Mouse (Mus musculus): Measurements from ENCODE around the gene Spryd3. TPM values are rescaled to one million over a fixed set of nuclear protein-coding genes. Genes with fewer than 3 reads are reported as not detected.
A peak's percentile ranks its signal among the peaks of the same experiment; 100 is the strongest.

Spryd3 gene
- polyA plus RNA-seq, 1 experiment from 2014 or later: 93.5 TPM

- H3K9me3 ChIP-seq: no peaks in the 10 kb centered on the region
- H3K4me1 ChIP-seq (replicated peaks): peaks cover 61% of the 10 kb centered on the region
- H3K9ac ChIP-seq: no peak overlapping the region
- peak overlapping the region; percentile 88 for H3K4me2 ChIP-seq
- 16% methylated on average over 10 of the region's 10 CpGs for WGBS
- H3K27ac ChIP-seq (replicated peaks): peak overlapping the region; percentile 43
- peaks cover 15% of the 10 kb centered on the region for H3K27me3 ChIP-seq
- H3K36me3 ChIP-seq: peaks cover 17% of the 10 kb centered on the region
- ATAC-seq (ENCODE audit: low FRiP score, low read depth): no peak
- peak overlapping the region; percentile 51 for H3K4me3 ChIP-seq
Observed at GRCm38 (mm10) chr15:102100996-102101671, 34.9 kb downstream of the Spryd3 start.

GRCm38 (mm10) chr15:102100161-102100981, 35.7 kb downstream of the Spryd3 start, which contains the start of gene Tns2:
Gene Tns2, plus strand, starts transcription at chr15:102100413.
- H3K27me3 ChIP-seq: 0 out of 2 replicates have a peak, but pooled peaks cover 8% of the 10 kb centered on the region
- WGBS: 1% methylated on average over 60 of the region's 82 CpGs

GRCm38 (mm10) chr15:102099771-102100160, 36.3 kb downstream of the Spryd3 start:
- WGBS: 24% methylated on average over 8 of the region's 8 CpGs
- Histone ChIP-seq H3K4me3 (peak overlapping the region; percentile 51), H3K9ac (peak overlapping the region; percentile 54), H3K4me2 (peak overlapping the region; percentile 88), H3K9me3 (no peaks in the 10 kb centered on the region), H3K36me3 (peaks cover 31% of the 10 kb centered on the region), H3K4me1 (replicated peaks) (peaks cover 54% of the 10 kb centered on the region), H3K27ac (replicated peaks) (peak overlapping the region; percentile 60; the same call in 1 of the 2 replicates), H3K27me3 (0 out of 2 replicates have a peak, but pooled peaks cover 5% of the 10 kb centered on the region)
- ATAC-seq (ENCODE audit: low FRiP score, low read depth): no peak

More at GRCm38 (mm10) chr15:102100161-102100981, 35.7 kb downstream of the Spryd3 start, which contains the start of gene Tns2:
- no peak for ATAC-seq (ENCODE audit: low FRiP score, low read depth)
- H3K4me1 ChIP-seq (replicated peaks): peaks cover 54% of the 10 kb centered on the region
- no peaks in the 10 kb centered on the region for H3K9me3 ChIP-seq
- peaks cover 25% of the 10 kb centered on the region for H3K36me3 ChIP-seq
- peak within 1 kb of the TSS; percentile 51 for H3K4me3 ChIP-seq
- H3K27ac ChIP-seq (replicated peaks): peak within 1 kb of the TSS; percentile 60
- H3K9ac ChIP-seq: peak within 1 kb of the TSS; percentile 54
- peak within 1 kb of the TSS; percentile 88 for H3K4me2 ChIP-seq

GRCm38 (mm10) chr15:102099260-102099659, 36.8 kb downstream of the Spryd3 start:
- H3K27ac ChIP-seq (replicated peaks): no peak overlapping the region
- peaks cover 51% of the 10 kb centered on the region for H3K4me1 ChIP-seq (replicated peaks)
- H3K4me2 ChIP-seq: peak overlapping the region; percentile 88
- H3K4me3 ChIP-seq: no peak overlapping the region
- H3K36me3 ChIP-seq: peaks cover 36% of the 10 kb centered on the region
- ATAC-seq (ENCODE audit: low FRiP score, low read depth): no peak
- no peaks in the 10 kb centered on the region for H3K9me3 ChIP-seq
- H3K27me3 ChIP-seq: 0 out of 2 replicates have a peak, but pooled peaks cover 5% of the 10 kb centered on the region
- no peak overlapping the region for H3K9ac ChIP-seq
- 52% methylated on average over 5 of the region's 5 CpGs for WGBS

- H3K9ac ChIP-seq: no peak overlapping the region
- H3K4me2 ChIP-seq: no peak overlapping the region
- ATAC-seq (ENCODE audit: low FRiP score, low read depth): no peak
- no peak overlapping the region for H3K4me3 ChIP-seq
- 0 out of 2 replicates have a peak, but pooled peaks cover 5% of the 10 kb centered on the region for H3K27me3 ChIP-seq
- no peak overlapping the region for H3K27ac ChIP-seq (replicated peaks)
- 30% methylated on average over 5 of the region's 5 CpGs for WGBS
- H3K36me3 ChIP-seq: peaks cover 48% of the 10 kb centered on the region
- H3K4me1 ChIP-seq (replicated peaks): peaks cover 39% of the 10 kb centered on the region
- no peaks in the 10 kb centered on the region for H3K9me3 ChIP-seq
Observed at GRCm38 (mm10) chr15:102097991-102098555, 38.0 kb downstream of the Spryd3 start.

GRCm38 (mm10) chr15:102097147-102097915, 38.7 kb downstream of the Spryd3 start:
- H3K9me3 ChIP-seq: no peaks in the 10 kb centered on the region
- peaks cover 55% of the 10 kb centered on the region for H3K36me3 ChIP-seq

GRCm38 (mm10) chr15:102094988-102095387, 41.0 kb downstream of the Spryd3 start:
- H3K4me2 ChIP-seq: no peak overlapping the region
- 91% methylated on average over 16 of the region's 16 CpGs for WGBS
- peaks cover 79% of the 10 kb centered on the region for H3K36me3 ChIP-seq
- H3K27me3 ChIP-seq: 0 out of 2 replicates have a peak, but pooled peaks cover 5% of the 10 kb centered on the region
- peaks cover 8% of the 10 kb centered on the region for H3K4me1 ChIP-seq (replicated peaks)
- H3K9me3 ChIP-seq: no peaks in the 10 kb centered on the region
- H3K4me3 ChIP-seq: no peak overlapping the region
- no peak overlapping the region for H3K27ac ChIP-seq (replicated peaks)
- H3K9ac ChIP-seq: no peak overlapping the region
- no peak for ATAC-seq (ENCODE audit: low FRiP score, low read depth)

More at GRCm38 (mm10) chr15:102097147-102097915, 38.7 kb downstream of the Spryd3 start:
- H3K9ac ChIP-seq: no peak overlapping the region
- no peak overlapping the region for H3K27ac ChIP-seq (replicated peaks)
- no peak overlapping the region for H3K4me3 ChIP-seq
- 0 out of 2 replicates have a peak, but pooled peaks cover 5% of the 10 kb centered on the region for H3K27me3 ChIP-seq
- no peak for ATAC-seq (ENCODE audit: low FRiP score, low read depth)
- H3K4me1 ChIP-seq (replicated peaks): peaks cover 32% of the 10 kb centered on the region
- WGBS: 79% methylated on average over 8 of the region's 8 CpGs
- no peak overlapping the region for H3K4me2 ChIP-seq

GRCm38 (mm10) chr15:102094157-102094556, 41.9 kb downstream of the Spryd3 start:
- Histone ChIP-seq H3K27ac (replicated peaks) (no peak overlapping the region), H3K4me3 (no peak overlapping the region), H3K4me2 (no peak overlapping the region), H3K9me3 (no peaks in the 10 kb centered on the region), H3K27me3 (0 out of 2 replicates have a peak, but pooled peaks cover 5% of the 10 kb centered on the region), H3K36me3 (peaks cover 87% of the 10 kb centered on the region), H3K4me1 (replicated peaks) (peaks cover 5% of the 10 kb centered on the region), H3K9ac (no peak overlapping the region)
- no peak for ATAC-seq (ENCODE audit: low FRiP score, low read depth)
- 68% methylated on average over 2 of the region's 2 CpGs for WGBS

GRCm38 (mm10) chr15:102092222-102092621, 43.8 kb downstream of the Spryd3 start:
- WGBS: 95% methylated on average over 4 of the region's 4 CpGs
- H3K9ac ChIP-seq: no peak overlapping the region
- no peaks in the 10 kb centered on the region for H3K27me3 ChIP-seq
- no peaks in the 10 kb centered on the region; the same call in 1 of the 2 replicates for H3K4me1 ChIP-seq (replicated peaks)
- H3K9me3 ChIP-seq: no peaks in the 10 kb centered on the region
- peaks cover 95% of the 10 kb centered on the region for H3K36me3 ChIP-seq
- H3K4me2 ChIP-seq: no peak overlapping the region
- no peak overlapping the region for H3K4me3 ChIP-seq
- no peak overlapping the region for H3K27ac ChIP-seq (replicated peaks)
- ATAC-seq (ENCODE audit: low FRiP score, low read depth): no peak

GRCm38 (mm10) chr15:102091688-102092087, 44.3 kb downstream of the Spryd3 start:
- no peaks in the 10 kb centered on the region for H3K4me1 ChIP-seq (replicated peaks)
- no peaks in the 10 kb centered on the region for H3K9me3 ChIP-seq
- no peaks in the 10 kb centered on the region for H3K27me3 ChIP-seq
- WGBS: 72% methylated on average over 1 of the region's 1 CpGs
- no peak for ATAC-seq (ENCODE audit: low FRiP score, low read depth)
- H3K4me3 ChIP-seq: no peak overlapping the region
- no peak overlapping the region for H3K27ac ChIP-seq (replicated peaks)
- peaks cover 98% of the 10 kb centered on the region for H3K36me3 ChIP-seq
- H3K4me2 ChIP-seq: no peak overlapping the region
- no peak overlapping the region for H3K9ac ChIP-seq

GRCm38 (mm10) chr15:102091063-102091679, 44.9 kb downstream of the Spryd3 start:
- Histone ChIP-seq H3K4me3 (no peak overlapping the region), H3K27ac (replicated peaks) (no peak overlapping the region), H3K36me3 (peaks cover 98% of the 10 kb centered on the region), H3K27me3 (no peaks in the 10 kb centered on the region), H3K4me2 (no peak overlapping the region), H3K4me1 (replicated peaks) (no peaks in the 10 kb centered on the region), H3K9ac (no peak overlapping the region), H3K9me3 (no peaks in the 10 kb centered on the region)
- 91% methylated on average over 12 of the region's 12 CpGs for WGBS
- ATAC-seq (ENCODE audit: low FRiP score, low read depth): no peak

Measured in hindbrain, embryonic 15.5 days (tissue).